Mouse (Mus musculus): ENCODE results near the gene Agtrap. TPM values are rescaled to one million over a fixed set of nuclear protein-coding genes. Genes with fewer than 3 reads are reported as not detected.

Gene Agtrap
- polyA plus RNA-seq (2015; fragmentation: Nextera tagmentation; extraction: Ambion mirVana) = 27.7 and 31.3 TPM in 2 replicates

DNA sequence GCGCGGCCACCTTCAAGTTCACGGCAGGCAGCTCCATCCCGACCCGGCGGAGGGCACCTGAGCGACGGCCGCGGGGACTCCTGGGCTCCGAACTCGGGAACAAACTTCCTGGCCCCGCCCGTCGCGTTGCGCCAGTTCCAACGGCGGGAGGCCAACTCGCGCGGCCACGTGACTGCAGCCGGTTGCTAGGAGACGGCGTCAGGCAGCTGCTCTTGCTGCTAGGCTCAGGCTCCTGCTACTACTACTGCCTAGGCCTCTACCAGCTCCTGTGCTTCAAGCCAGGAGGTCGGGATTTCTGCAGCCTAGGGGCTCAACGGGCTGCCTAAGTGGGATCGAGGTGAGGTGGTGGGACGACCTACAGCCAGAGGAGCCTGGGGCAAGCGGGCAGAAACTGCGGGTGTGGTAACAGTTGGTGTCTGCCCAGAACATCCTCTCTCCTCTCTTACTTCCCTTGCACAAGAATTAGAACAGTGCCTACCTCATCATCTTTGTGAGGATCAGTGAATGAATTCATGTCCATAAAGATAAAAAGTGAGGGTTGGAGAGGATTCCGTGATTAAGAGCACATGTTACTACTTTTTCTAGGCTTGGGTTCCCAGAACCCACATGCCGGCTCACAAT, at the start of gene Agtrap:
Gene Agtrap, minus strand, starts transcription at position 125 of the 621 bp plus-strand sequence.
- 7% methylated on average over 34 of the region's 34 CpGs for WGBS
- H3K27ac ChIP-seq (ENCODE audit: low read depth, low read length) = peak within 1 kb of the TSS; percentile 54; the same call in 1 of the 2 replicates
- H3K9me3 ChIP-seq (ENCODE audit: control insufficient read depth) = no peaks in the 10 kb centered on the region
- H3K36me3 ChIP-seq (ENCODE audit: control insufficient read depth, insufficient read depth) = no peaks in the 10 kb centered on the region
- H3K9ac ChIP-seq (ENCODE audit: low read depth, low read length) = peak within 1 kb of the TSS; percentile 74
- H3K4me3 ChIP-seq (ENCODE audit: low read depth, low read length) = peak within 1 kb of the TSS; percentile 80
- peak; percentile 88 for ATAC-seq
- TF ChIP-seq CTCF (IDR thresholded peaks at IDR 0.05; ENCODE audit: low read depth) = no peak
- H3K27me3 ChIP-seq (replicated peaks; ENCODE audit: control insufficient read depth, insufficient read depth, low read length) = no peaks in the 10 kb centered on the region
- H3K4me1 ChIP-seq (replicated peaks; ENCODE audit: control insufficient read depth, insufficient read depth, low read length) = 0 out of 2 replicates have a peak, but pooled peaks cover 4% of the 10 kb centered on the region
- H3K4me2 ChIP-seq (replicated peaks; ENCODE audit: low read depth) = peak within 1 kb of the TSS; percentile 87

DNA sequence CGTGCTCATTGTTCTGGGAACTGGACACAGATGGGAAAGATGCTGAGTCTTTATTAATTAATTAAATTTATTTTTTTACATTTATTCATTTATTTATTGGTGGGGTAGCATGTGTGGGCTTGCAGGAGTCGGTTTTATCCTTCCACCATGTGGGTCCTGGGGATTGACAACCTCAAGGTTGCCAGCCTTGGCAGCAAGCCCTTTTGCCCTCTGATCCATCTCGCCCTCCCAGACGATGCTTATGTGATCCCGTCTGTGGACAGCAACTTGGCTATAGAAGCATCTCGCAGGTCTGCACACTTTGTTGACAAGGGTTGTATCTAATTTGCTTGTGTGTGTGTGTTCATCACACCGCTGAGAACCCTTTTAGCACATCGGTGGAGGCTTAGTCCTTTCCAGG, 49.7 kb upstream of the Agtrap start:
- Histone ChIP-seq H3K9ac (ENCODE audit: low read depth, low read length) (no peak overlapping the region), H3K4me2 (replicated peaks; ENCODE audit: low read depth) (no peak overlapping the region), H3K4me1 (replicated peaks; ENCODE audit: control insufficient read depth, insufficient read depth, low read length) (no peaks in the 10 kb centered on the region), H3K9me3 (ENCODE audit: control insufficient read depth) (no peaks in the 10 kb centered on the region), H3K4me3 (ENCODE audit: low read depth, low read length) (no peak overlapping the region), H3K36me3 (ENCODE audit: control insufficient read depth, insufficient read depth) (no peaks in the 10 kb centered on the region), H3K27me3 (replicated peaks; ENCODE audit: control insufficient read depth, insufficient read depth, low read length) (peaks cover 4% of the 10 kb centered on the region), H3K27ac (ENCODE audit: low read depth, low read length) (no peak overlapping the region)
- WGBS = 69% methylated on average over 8 of the region's 8 CpGs
- no peak for ATAC-seq
- TF ChIP-seq CTCF (IDR thresholded peaks at IDR 0.05; ENCODE audit: low read depth) = no peak

DNA sequence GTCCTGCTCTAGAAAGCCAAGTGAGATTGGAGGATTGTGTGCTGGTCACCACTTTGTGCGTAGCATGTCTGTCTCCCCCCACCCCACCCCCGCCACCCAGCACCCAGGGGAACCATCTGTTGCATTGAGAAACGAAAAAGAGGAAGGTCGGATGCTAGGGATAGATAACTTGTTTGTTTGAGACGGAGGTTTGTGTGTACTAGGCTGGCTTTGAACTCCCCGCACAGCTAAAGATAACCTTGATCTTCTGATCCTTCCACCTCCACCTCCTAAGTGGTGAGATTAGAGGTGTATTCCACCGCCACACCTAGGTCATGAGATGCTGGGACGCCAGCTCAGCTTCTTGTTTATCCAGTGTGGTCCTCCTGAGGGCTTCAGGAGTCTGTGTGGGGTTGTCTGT, 47.2 kb upstream of the Agtrap start:
- ATAC-seq = no peak
- 62% methylated on average over 8 of the region's 8 CpGs for WGBS
- Histone ChIP-seq H3K9ac (ENCODE audit: low read depth, low read length) (no peak overlapping the region), H3K9me3 (ENCODE audit: control insufficient read depth) (no peaks in the 10 kb centered on the region), H3K36me3 (ENCODE audit: control insufficient read depth, insufficient read depth) (no peaks in the 10 kb centered on the region), H3K4me2 (replicated peaks; ENCODE audit: low read depth) (no peak overlapping the region), H3K4me3 (ENCODE audit: low read depth, low read length) (no peak overlapping the region), H3K27me3 (replicated peaks; ENCODE audit: control insufficient read depth, insufficient read depth, low read length) (peaks cover 29% of the 10 kb centered on the region), H3K27ac (ENCODE audit: low read depth, low read length) (no peak overlapping the region), H3K4me1 (replicated peaks; ENCODE audit: control insufficient read depth, insufficient read depth, low read length) (no peaks in the 10 kb centered on the region)
- no peak for TF ChIP-seq CTCF (IDR thresholded peaks at IDR 0.05; ENCODE audit: low read depth)

DNA sequence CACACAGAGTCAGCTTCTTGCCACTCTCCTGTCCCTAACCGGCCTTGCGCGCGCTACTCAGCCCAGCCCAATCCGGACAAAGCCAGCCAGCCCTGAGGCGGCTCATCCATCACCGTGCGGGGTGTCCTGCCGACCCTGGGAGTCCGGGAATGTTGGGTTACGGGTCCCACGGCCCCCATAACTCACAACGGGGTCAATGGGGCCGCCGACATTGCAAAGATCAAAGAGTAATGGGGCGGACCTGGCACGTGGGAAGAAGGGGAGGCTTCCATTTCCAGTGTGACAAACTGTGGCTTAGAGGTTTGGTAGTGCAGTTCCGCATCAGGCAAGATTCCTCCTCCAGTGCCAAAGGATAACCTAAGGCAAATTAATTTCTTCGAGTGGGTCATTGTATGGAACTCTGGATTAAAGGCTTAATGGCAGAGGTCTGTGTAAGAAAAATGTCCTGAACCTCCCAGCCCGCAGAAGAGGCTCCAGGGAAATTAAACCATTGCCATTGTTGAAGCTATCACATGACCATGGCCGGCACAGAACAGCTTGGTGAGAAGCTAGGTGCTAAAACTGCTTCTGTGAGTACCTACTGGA, 43.8 kb upstream of the Agtrap start:
- no peak overlapping the region for H3K9ac ChIP-seq (ENCODE audit: low read depth, low read length)
- peak overlapping the region; percentile 74 for H3K4me2 ChIP-seq (replicated peaks; ENCODE audit: low read depth)
- ATAC-seq = no peak
- H3K27me3 ChIP-seq (replicated peaks; ENCODE audit: control insufficient read depth, insufficient read depth, low read length) = peaks cover 50% of the 10 kb centered on the region
- 3% methylated on average over 21 of the region's 21 CpGs for WGBS
- TF ChIP-seq CTCF (IDR thresholded peaks at IDR 0.05; ENCODE audit: low read depth) = no peak
- no peak overlapping the region for H3K4me3 ChIP-seq (ENCODE audit: low read depth, low read length)
- H3K4me1 ChIP-seq (replicated peaks; ENCODE audit: control insufficient read depth, insufficient read depth, low read length) = no peaks in the 10 kb centered on the region
- H3K9me3 ChIP-seq (ENCODE audit: control insufficient read depth) = no peaks in the 10 kb centered on the region
- no peaks in the 10 kb centered on the region for H3K36me3 ChIP-seq (ENCODE audit: control insufficient read depth, insufficient read depth)
- no peak overlapping the region for H3K27ac ChIP-seq (ENCODE audit: low read depth, low read length)

DNA sequence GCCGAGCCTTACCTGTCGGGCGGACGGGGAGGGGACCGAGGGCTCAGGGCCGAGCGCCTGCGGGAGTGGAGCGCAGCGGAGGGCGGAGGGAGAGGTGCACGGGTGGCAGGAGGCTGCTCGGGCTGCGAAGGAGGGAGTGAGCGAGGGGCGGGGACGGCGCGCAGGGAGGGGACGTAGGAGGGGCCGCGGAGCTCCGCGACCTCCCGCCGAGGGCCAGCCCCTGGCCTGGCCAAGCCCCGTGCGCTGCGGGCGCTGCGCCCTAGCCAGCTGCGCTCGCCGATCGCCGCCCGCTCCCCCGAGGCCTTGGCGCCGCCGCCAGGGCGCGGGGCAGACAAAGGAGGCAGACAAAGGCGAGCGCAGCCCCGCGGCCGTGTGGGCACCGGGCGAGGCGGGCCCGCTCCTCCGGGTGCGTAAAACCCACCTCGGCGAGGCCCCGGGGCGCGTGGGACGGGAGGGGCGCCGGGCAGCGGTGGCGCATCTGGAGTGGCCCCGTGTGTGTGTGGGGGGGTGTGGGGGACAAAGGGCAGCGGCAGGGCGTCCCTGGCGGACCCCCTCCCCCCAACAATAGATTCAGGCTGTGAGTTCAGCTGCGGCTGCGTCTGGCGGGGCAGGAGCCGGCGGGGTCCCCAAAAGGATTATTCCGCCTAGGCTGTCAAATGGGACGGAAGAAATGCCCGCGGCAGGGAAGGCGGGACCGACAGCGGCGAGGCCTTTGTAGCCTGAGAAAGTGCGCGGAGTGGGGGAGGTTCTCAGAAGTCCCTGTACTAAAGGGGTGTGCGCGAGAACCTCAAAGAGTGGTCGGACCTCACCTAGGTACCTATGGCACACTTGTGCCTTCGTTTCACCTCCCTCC, 43.0 kb upstream of the Agtrap start, which contains the start of gene Draxin:
Gene Draxin, minus strand, starts transcription at position 138 of the 853 bp plus-strand sequence.
- no peaks in the 10 kb centered on the region for H3K9me3 ChIP-seq (ENCODE audit: control insufficient read depth)
- peak within 1 kb of the TSS; percentile 74 for H3K4me2 ChIP-seq (replicated peaks; ENCODE audit: low read depth)
- H3K4me1 ChIP-seq (replicated peaks; ENCODE audit: control insufficient read depth, insufficient read depth, low read length) = no peaks in the 10 kb centered on the region
- WGBS = under 1% methylated on average over 80 of the region's 87 CpGs
- no peak for TF ChIP-seq CTCF (IDR thresholded peaks at IDR 0.05; ENCODE audit: low read depth)
- peak within 1 kb of the TSS; percentile 43 for H3K4me3 ChIP-seq (ENCODE audit: low read depth, low read length)
- H3K36me3 ChIP-seq (ENCODE audit: control insufficient read depth, insufficient read depth) = no peaks in the 10 kb centered on the region
- ATAC-seq = peak; percentile 41; the same call in 1 of the 2 replicates
- 0 out of 2 replicates have a peak within 1 kb of the TSS, but pooled peaks have one; percentile 17 for H3K9ac ChIP-seq (ENCODE audit: low read depth, low read length)
- no peak within 1 kb of the TSS for H3K27ac ChIP-seq (ENCODE audit: low read depth, low read length)
- H3K27me3 ChIP-seq (replicated peaks; ENCODE audit: control insufficient read depth, insufficient read depth, low read length) = peaks cover 50% of the 10 kb centered on the region

DNA sequence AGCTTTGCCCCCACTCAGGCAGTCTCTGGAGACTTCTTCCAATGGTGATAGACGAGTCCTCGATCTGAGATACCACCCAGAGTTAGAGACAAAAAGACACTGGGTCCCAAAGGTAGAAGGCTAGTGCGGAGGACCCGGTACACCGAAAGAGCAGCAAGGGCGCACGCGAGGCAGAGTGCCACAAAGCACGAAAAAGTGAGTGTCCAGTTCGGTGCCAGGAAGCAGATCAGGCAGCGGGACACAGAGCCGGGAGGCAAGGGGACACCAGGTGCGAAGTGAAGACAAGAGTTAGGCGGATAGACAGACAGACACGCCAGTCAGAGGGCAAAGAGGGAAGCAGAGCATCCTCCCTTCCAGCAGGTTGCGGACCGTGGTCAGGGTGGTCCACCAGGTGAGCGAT, 42.3 kb upstream of the Agtrap start, which contains the start of gene Mad2l2:
Gene Mad2l2, plus strand, starts transcription at position 252 of the 400 bp plus-strand sequence.
- Histone ChIP-seq H3K9ac (ENCODE audit: low read depth, low read length) (0 out of 2 replicates have a peak within 1 kb of the TSS, but pooled peaks have one; percentile 17), H3K9me3 (ENCODE audit: control insufficient read depth) (no peaks in the 10 kb centered on the region), H3K36me3 (ENCODE audit: control insufficient read depth, insufficient read depth) (no peaks in the 10 kb centered on the region), H3K27ac (ENCODE audit: low read depth, low read length) (no peak within 1 kb of the TSS), H3K4me2 (replicated peaks; ENCODE audit: low read depth) (peak within 1 kb of the TSS; percentile 74), H3K4me3 (ENCODE audit: low read depth, low read length) (peak within 1 kb of the TSS; percentile 43), H3K27me3 (replicated peaks; ENCODE audit: control insufficient read depth, insufficient read depth, low read length) (peaks cover 50% of the 10 kb centered on the region), H3K4me1 (replicated peaks; ENCODE audit: control insufficient read depth, insufficient read depth, low read length) (no peaks in the 10 kb centered on the region)
- TF ChIP-seq CTCF (IDR thresholded peaks at IDR 0.05; ENCODE audit: low read depth) = no peak
- ATAC-seq = no peak
- 3% methylated on average over 18 of the region's 18 CpGs for WGBS
